Mouse (Mus musculus): Measurements from ENCODE around the gene Lix1.

DNA sequence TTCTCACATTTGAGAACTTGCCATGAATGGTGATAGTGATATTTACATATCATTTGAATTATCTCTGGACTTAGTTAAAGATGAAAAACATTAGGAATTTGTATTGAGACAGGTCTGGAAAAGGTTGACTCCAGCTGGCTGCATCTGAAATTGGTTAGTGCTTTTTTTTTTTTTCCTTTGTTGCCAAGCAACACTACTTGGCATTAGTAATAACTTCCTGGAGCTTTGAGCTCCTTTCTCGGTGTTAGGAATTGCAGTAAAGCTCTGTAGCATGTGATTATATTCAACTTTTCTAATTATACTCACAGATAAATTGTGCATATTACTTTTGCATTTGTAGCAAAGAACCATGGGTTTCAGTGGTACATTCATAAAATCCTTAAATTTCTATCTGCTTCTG is 96.4 kb downstream of the Lix1 start:
- TF ChIP-seq POLR2A (IDR thresholded peaks at IDR 0.05; ENCODE audit: borderline replicate concordance, low read depth, low read length) (no peak), CTCF (IDR thresholded peaks at IDR 0.05; ENCODE audit: low read depth, low read length) (no peak)
